Mouse (Mus musculus) MEL (cell line): ENCODE measurements around the gene Fis1.

Experiments
- CHD2 ChIP-seq: IDR thresholded peaks from 2 replicates; pipeline ENCODE4 v1.6.1; 2011; ENCODE audit warnings: low read length, improper control_type of control experiment
- MAFK ChIP-seq: IDR thresholded peaks from 2 replicates; pipeline ENCODE4 v1.6.1; 2011; ENCODE audit warnings: low read depth, mild to moderate bottlenecking, low read length, improper control_type of control experiment, borderline replicate concordance
- NELFE ChIP-seq: IDR thresholded peaks from 2 replicates; pipeline ENCODE4 v1.6.1; 2011; ENCODE audit warnings: low read depth, low read length, improper control_type of control experiment
- POLR2A ChIP-seq, 2 experiments: IDR thresholded peaks; 2 replicates each; pipeline ENCODE4 v1.6.1; 2011 to 2012; ENCODE audit warnings: low read length in 2 of 2, mild to moderate bottlenecking in 2 of 2, control low read depth in 1 of 2, improper control_type of control experiment in 1 of 2, low read depth in 1 of 2, moderate library complexity in 1 of 2; ENCODE audit not compliant: control insufficient read depth in 1 of 2, insufficient read depth in 1 of 2, poor library complexity in 1 of 2
- RAD21 ChIP-seq: IDR thresholded peaks from 2 replicates; pipeline ENCODE4 v1.6.1; 2011; ENCODE audit warnings: mild to moderate bottlenecking, low read depth, low read length, improper control_type of control experiment
- TBP ChIP-seq: IDR thresholded peaks from 2 replicates; pipeline ENCODE4 v1.8.0; 2011; ENCODE audit warnings: low read depth, low read length, improper control_type of control experiment
- TCF12 ChIP-seq: IDR thresholded peaks from 2 replicates; pipeline ENCODE4 v1.6.1; 2014; ENCODE audit warnings: low read depth, mild to moderate bottlenecking, inconsistent platforms, low read length, improper control_type of control experiment, moderate library complexity
- ZMIZ1 ChIP-seq: IDR thresholded peaks from 2 replicates; pipeline ENCODE4 v1.6.1; 2012; ENCODE audit warnings: low read depth, mild to moderate bottlenecking, inconsistent platforms, low read length, improper control_type of control experiment, moderate library complexity

DNA sequence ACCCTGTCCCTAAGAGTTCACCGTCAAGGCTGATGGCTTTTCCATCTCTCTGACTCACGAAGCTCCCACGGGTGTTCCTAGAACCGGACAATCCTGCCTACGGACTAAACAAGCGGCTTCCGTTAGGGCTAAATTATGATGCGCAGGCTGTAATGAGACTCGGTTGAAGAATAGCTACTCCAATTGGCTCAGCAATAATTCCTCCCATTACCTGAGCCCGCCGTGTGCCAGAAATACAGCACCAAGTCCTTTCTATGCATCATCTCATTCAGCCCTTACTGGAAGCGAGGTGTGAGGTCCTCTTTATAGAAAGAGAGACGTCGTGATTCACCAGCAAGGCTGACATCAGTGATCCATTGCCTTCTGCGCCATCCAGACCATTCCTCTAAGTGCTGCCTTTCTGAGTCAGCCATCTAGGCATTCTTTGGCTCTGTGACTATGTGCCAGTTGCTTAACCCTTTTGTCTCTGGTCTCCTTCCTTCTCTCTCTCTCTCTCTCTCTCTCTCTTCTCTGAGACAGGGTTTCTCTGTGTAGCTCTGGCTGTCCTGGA lies 59.4 kb downstream of the Fis1 start:
- TF ChIP-seq ZMIZ1, result no peak
- TF ChIP-seq MAFK, result no peak
- TF ChIP-seq NELFE, result no peak
- no peak for TF ChIP-seq TBP
- no peak for TF ChIP-seq RAD21
- no peak for TF ChIP-seq CHD2
- TF ChIP-seq TCF12, result no peak
- TF ChIP-seq POLR2A (IDR thresholded peaks at IDR 0.05; ENCODE audit: control insufficient read depth in 1 of 2, insufficient read depth in 1 of 2, low read depth in 1 of 2, low read length in 2 of 2, poor library complexity in 1 of 2), result no peak
